9 mouse cellular contexts compared by ENCODE assay signal in genomic region chr2:118656688-118657281, GRCm38 (mm10). TPM values are rescaled to one million over a fixed set of nuclear protein-coding genes. Genes with fewer than 3 reads are reported as not detected.
DNase-seq lines count a peak whose midpoint lies in the region; ATAC-seq lines count a peak whose summit lies in the region.
"Had no signal": no experiment of that assay in that cellular context is flagged by ENCODE, and none has a peak within 500 bp of the region (broad histone marks: within the 10 kb centered on the region; RNA-seq: fewer than 3 reads in every experiment).

No protein-coding gene starts in this region.

- 35% methylated on average over 3 of the region's 3 CpGs for WGBS in heart, embryonic 11.5 days (ENCODE audit: insufficient replicate concordance)
- WGBS in limb, embryonic 11.5 days: 49% methylated on average over 3 of the region's 3 CpGs
- WGBS in stomach, embryonic 16.5 days: 16% methylated on average over 3 of the region's 3 CpGs

- peaks cover 20% of the 10 kb centered on the region for H3K4me1 ChIP-seq in heart, embryonic 11.5 days (ENCODE audit: control insufficient read depth, insufficient read depth, low read length)
- H3K4me1 ChIP-seq in limb, embryonic 11.5 days (ENCODE audit: control insufficient read depth, insufficient read depth, low read length): no peaks in the 10 kb centered on the region
- H3K4me1 ChIP-seq in stomach, embryonic 16.5 days (ENCODE audit: control insufficient read depth, insufficient read depth, low read length): peaks cover 33% of the 10 kb centered on the region

- ATAC-seq in heart, embryonic 11.5 days (replicated peaks; ENCODE audit: insufficient number of reproducible peaks, low FRiP score, low TSS enrichment): no peak
- ATAC-seq in limb, embryonic 11.5 days (ENCODE audit: insufficient number of reproducible peaks, low FRiP score, low TSS enrichment, low read depth): no peak
- peak; percentile 35; the same call in 1 of the 2 replicates for ATAC-seq in stomach, embryonic 16.5 days (ENCODE audit: insufficient read depth, low FRiP score)
- no peak for ATAC-seq in inflammation-experienced regulatory T-cells, adult 6 months

- no peaks in the 10 kb centered on the region for H3K9me3 ChIP-seq in heart, embryonic 11.5 days (replicated peaks; ENCODE audit: control insufficient read depth, low read length)
- no peaks in the 10 kb centered on the region for H3K9me3 ChIP-seq in limb, embryonic 11.5 days (ENCODE audit: control insufficient read depth, low read length)
- no peaks in the 10 kb centered on the region for H3K9me3 ChIP-seq in stomach, embryonic 16.5 days (replicated peaks; ENCODE audit: control insufficient read depth, low read length)

- H3K9ac ChIP-seq in heart, embryonic 11.5 days (ENCODE audit: low read depth, low read length): no peak overlapping the region; the same call in 1 of the 2 replicates
- H3K9ac ChIP-seq in limb, embryonic 11.5 days (ENCODE audit: low read length): no peak overlapping the region
- H3K9ac ChIP-seq in stomach, embryonic 16.5 days (ENCODE audit: low read length): peak overlapping the region; percentile 20; the same call in 1 of the 2 replicates

- no peak overlapping the region for H3K4me2 ChIP-seq in heart, embryonic 11.5 days
- H3K4me2 ChIP-seq in limb, embryonic 11.5 days (ENCODE audit: low read depth, severe bottlenecking): no peak overlapping the region
- H3K4me2 ChIP-seq in stomach, embryonic 16.5 days (ENCODE audit: low read depth, low read length): no peak overlapping the region

- no peak overlapping the region for H3K4me3 ChIP-seq in heart, embryonic 11.5 days (ENCODE audit: low read depth, low read length)
- no peak overlapping the region for H3K4me3 ChIP-seq in limb, embryonic 11.5 days (ENCODE audit: low read depth, low read length)
- H3K4me3 ChIP-seq in stomach, embryonic 16.5 days (replicated peaks; ENCODE audit: low read length): no peak overlapping the region
- H3K4me3 ChIP-seq: layer of hippocampus, adult 2 months had no signal

- no peaks in the 10 kb centered on the region for H3K27me3 ChIP-seq in heart, embryonic 11.5 days (ENCODE audit: control insufficient read depth, insufficient read depth, low read length)
- H3K27me3 ChIP-seq in limb, embryonic 11.5 days (ENCODE audit: control insufficient read depth, insufficient read depth, low read length): no peaks in the 10 kb centered on the region
- H3K27me3 ChIP-seq in stomach, embryonic 16.5 days (ENCODE audit: control insufficient read depth, insufficient read depth, low read length): no peaks in the 10 kb centered on the region

- DNase-seq in heart, adult 18-20 months: no peak
- DNase-seq in retina, postnatal 1 day: peak; percentile 25
- DNase-seq in retina, embryonic 14.5 days (ENCODE audit: low spot score): no peak
- DNase-seq in limb, embryonic 11.5 days (ENCODE audit: low spot score): no peak
- DNase-seq in frontal cortex, postnatal 36 days (ENCODE audit: low spot score in 2 of 2): no peak

- peak overlapping the region; percentile 12 for H3K27ac ChIP-seq in heart, embryonic 11.5 days (ENCODE audit: low read depth, low read length)
- H3K27ac ChIP-seq in limb, embryonic 11.5 days (replicated peaks; ENCODE audit: low read depth, low read length): 0 out of 2 replicates have a peak overlapping the region, but pooled peaks have one; percentile 5
- H3K27ac ChIP-seq in stomach, embryonic 16.5 days (ENCODE audit: low read length): peak overlapping the region; percentile 66
- H3K27ac ChIP-seq: layer of hippocampus, adult 2 months had no signal

- H3K36me3 ChIP-seq in heart, embryonic 11.5 days (ENCODE audit: control insufficient read depth, insufficient read depth, low read length): no peaks in the 10 kb centered on the region
- no peaks in the 10 kb centered on the region for H3K36me3 ChIP-seq in limb, embryonic 11.5 days (ENCODE audit: control insufficient read depth, insufficient read depth, low read length)
- H3K36me3 ChIP-seq in stomach, embryonic 16.5 days (ENCODE audit: control insufficient read depth, insufficient read depth, low read length): no peaks in the 10 kb centered on the region

RNA-seq across cellular contexts. Expression of gene Pak6, which starts 6.3 kb away (rescaled TPM):
- 1.8 and 3.0 TPM in 2 replicates for polyA plus RNA-seq in heart, embryonic 11.5 days (2014; fragmentation: Nextera tagmentation; extraction: Ambion mirVana)
- 1 to 10 TPM; 9.0 to 9.3 TPM for total RNA-seq in heart, adult 18-20 months (2021)
- polyA plus RNA-seq in limb, embryonic 11.5 days (2014; fragmentation: Nextera tagmentation; extraction: Ambion mirVana): 0.33 and 0.50 TPM in 2 replicates
- polyA plus RNA-seq in stomach, embryonic 16.5 days (2015; fragmentation: Nextera tagmentation; extraction: Ambion mirVana): 5.2 and 5.4 TPM in 2 replicates
- under 1 TPM in 2 of 3 experiments, not detected in 1; 0.15 to 0.60 TPM for polyA plus RNA-seq in inflammation-experienced regulatory T-cells, adult 6 months (2017; shearing (Covaris generic))

RNA-seq across cellular contexts. Expression of gene Ankrd63, which starts 47.0 kb away (rescaled TPM):
- 0.66 and 0.80 TPM in 2 replicates for polyA plus RNA-seq in heart, embryonic 11.5 days (2014; fragmentation: Nextera tagmentation; extraction: Ambion mirVana)
- 1 to 10 TPM; 1.1 to 1.3 TPM for total RNA-seq in heart, adult 18-20 months (2021)
- not detected in 2 replicates for polyA plus RNA-seq in limb, embryonic 11.5 days (2014; fragmentation: Nextera tagmentation; extraction: Ambion mirVana)
- polyA plus RNA-seq in stomach, embryonic 16.5 days (2015; fragmentation: Nextera tagmentation; extraction: Ambion mirVana): 0.06 TPM in 2 replicates
- not detected for polyA plus RNA-seq in inflammation-experienced regulatory T-cells, adult 6 months (2017; shearing (Covaris generic))

RNA-seq across cellular contexts. Expression of gene Bub1b, which starts 58.8 kb away (rescaled TPM):
- polyA plus RNA-seq in heart, embryonic 11.5 days (2014; fragmentation: Nextera tagmentation; extraction: Ambion mirVana): 67.3 and 83.3 TPM in 2 replicates
- total RNA-seq in heart, adult 18-20 months (2021): 1 to 10 TPM in 1 of 2 experiments, under 1 TPM in 1; 0.82 to 1.8 TPM
- polyA plus RNA-seq in limb, embryonic 11.5 days (2014; fragmentation: Nextera tagmentation; extraction: Ambion mirVana): 145 and 155 TPM in 2 replicates
- polyA plus RNA-seq in stomach, embryonic 16.5 days (2015; fragmentation: Nextera tagmentation; extraction: Ambion mirVana): 66.2 and 67.4 TPM in 2 replicates
- polyA plus RNA-seq in inflammation-experienced regulatory T-cells, adult 6 months (2017; shearing (Covaris generic)): 10 to 100 TPM in 1 of 3 experiments, 1 to 10 TPM in 2; 5.4 to 49.0 (median 9.4) TPM

Comparison
In these comparisons a context has a peak if more than half of its experiments do, and no peak if none do; other contexts are left out.
1. H3K27ac ChIP-seq: peak in every context shown above with its lines; median percentile 66 in stomach, embryonic 16.5 days; 12 in heart, embryonic 11.5 days; 5 in limb, embryonic 11.5 days.